Mouse (Mus musculus) bone marrow macrophage, adult 2 months (primary cell): ENCODE results near the gene Gba.

Source experiments
- CTCF ChIP-seq: IDR thresholded peaks from 2 replicates; pipeline ENCODE4 v1.5.1; 2012; ENCODE audit warnings: low read depth, mild to moderate bottlenecking, low read length, moderate library complexity
- POLR2A ChIP-seq: IDR thresholded peaks from 2 replicates; pipeline ENCODE4 v1.6.1; 2012; ENCODE audit warnings: mild to moderate bottlenecking, low read depth, low read length, borderline replicate concordance

DNA sequence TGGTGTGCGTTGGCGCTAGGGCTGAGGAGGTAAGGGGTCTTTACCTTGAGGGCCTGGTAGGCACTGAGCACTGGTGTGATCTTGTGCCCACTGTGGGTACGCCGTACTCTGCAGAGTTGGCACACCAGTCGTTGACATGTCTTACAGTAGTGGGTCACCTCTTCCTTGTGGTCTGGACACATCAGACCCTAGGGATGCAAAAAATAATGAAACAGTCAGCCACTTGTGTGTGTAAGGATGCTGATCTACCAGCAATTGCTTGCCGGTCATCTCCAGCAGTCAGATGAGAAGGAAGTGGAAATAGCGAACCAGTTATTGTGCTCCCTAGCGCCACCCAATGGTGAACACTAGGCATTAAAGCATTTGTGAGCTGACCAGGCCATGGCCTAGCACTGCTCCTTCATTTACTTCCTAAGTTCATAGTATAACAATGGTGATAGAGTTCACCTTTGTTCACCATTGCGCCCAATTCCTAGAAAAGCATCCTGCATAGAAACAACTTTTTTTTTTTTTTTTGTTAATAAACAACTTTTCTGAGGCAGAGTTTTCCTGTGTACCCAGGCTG lies 39.7 kb downstream of the Gba start:
- TF ChIP-seq CTCF, result peak; percentile 34; the same call in 1 of the 2 replicates
- no peak for TF ChIP-seq POLR2A
